Mouse (Mus musculus) brain, embryonic 14.5 days (tissue): ENCODE measurements around the gene Ttll8.

Source experiments
- CTCF ChIP-seq: fragments of 200-500 bp; IDR thresholded peaks from 2 replicates; pipeline ENCODE4 v1.5.1; 2012; ENCODE audit warnings: inconsistent platforms, mild to moderate bottlenecking, moderate library complexity, borderline replicate concordance; ENCODE audit not compliant: insufficient read depth, insufficient read length; ENCODE audit errors: extremely low read depth
- POLR2A ChIP-seq: fragments of 200-500 bp; IDR thresholded peaks from 2 replicates; pipeline ENCODE4 v1.6.1; 2012; ENCODE audit warnings: mild to moderate bottlenecking, inconsistent platforms, borderline replicate concordance; ENCODE audit not compliant: poor library complexity, insufficient read depth, insufficient read length, severe bottlenecking; ENCODE audit errors: extremely low read depth

- TF ChIP-seq CTCF = no peak
- no peak for TF ChIP-seq POLR2A
Observed at GRCm38 (mm10) chr15:88844966-88845365, 109.3 kb downstream of the Ttll8 start.
